Mouse (Mus musculus) layer of hippocampus, postnatal 10 days (tissue): Measurements from ENCODE around the gene Tfcp2l1. TPM values are rescaled to one million over a fixed set of nuclear protein-coding genes. Genes with fewer than 3 reads are reported as not detected.

Experiments used
- DNase-seq, 2 experiments: peaks; one replicate each; pipeline ENCODE4 v3.0.0; 2021; ENCODE audit warnings: low spot score in 2 of 2
- total RNA-seq, 2 experiments: library from RNA; stranded (reverse); gene quantifications; 2 replicates each; pipeline ENCODE4 v1.2.3; 2021

Tfcp2l1 gene
- total RNA-seq, 2 experiments from 2014 or later = 1.0 to 1.5 TPM

DNA sequence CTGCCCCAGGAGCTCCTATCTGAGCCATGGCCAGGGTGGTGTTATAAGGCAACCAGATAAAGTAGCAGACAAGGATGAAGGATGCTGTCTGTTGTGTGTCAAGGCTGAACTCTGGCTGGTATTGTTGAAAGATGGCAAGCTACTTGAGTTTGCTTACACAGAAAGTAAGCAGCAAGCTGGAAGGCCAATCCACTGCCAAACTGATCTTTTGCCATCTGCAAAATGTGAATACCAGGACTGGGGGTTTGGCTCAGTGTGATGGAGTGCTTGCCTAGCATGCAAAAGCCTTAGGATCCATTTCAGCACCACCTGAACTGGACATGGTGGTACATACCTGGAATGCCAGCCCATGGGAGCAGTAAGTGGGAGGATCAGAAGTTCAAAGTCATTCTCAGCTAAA lies 101.1 kb downstream of the Tfcp2l1 start:
- peak; percentile 9 to 26 for DNase-seq

Other genes with a start within 250 kb of the Tfcp2l1 start
- gene Clasp1, start 238.9 kb upstream of the Tfcp2l1 start, total RNA-seq = 100 to 1,000 TPM; 140 to 146 TPM